In the genomic region with DNA sequence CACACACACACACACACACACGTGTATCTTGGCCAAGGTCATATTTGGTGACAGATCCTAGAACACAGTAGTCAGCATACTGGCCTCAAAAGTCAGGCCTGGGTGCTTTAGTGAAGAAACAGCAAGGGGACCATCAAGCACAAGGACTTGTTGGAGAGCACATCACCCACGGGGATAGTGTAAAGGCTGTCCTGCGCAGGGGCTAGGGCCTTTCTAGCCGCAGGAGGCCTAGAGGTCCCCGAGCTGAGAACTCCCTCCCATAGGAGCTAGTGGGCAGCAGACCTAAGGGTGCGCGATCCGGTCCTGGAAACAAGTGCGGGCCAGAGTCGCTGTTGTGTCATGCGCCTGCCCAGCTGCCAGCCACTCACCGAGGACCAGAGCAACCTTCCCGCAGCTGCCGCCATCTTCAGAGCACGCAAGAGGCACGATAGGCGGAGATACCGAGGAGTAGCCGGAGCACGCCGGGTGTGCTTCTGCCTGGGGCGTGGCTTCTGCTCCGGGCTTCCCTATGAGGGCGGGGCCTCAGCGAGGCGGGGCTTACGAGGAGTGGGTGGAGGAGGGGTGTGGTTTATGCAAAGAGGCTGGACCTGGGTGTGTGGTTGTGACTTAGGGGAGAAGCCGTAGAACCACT, we compare ENCODE assay signal across 7 mouse cellular contexts. TPM values are rescaled to one million over a fixed set of nuclear protein-coding genes. Genes with fewer than 3 reads are reported as not detected.
DNase-seq lines count a peak whose midpoint lies in the region; ATAC-seq and TF ChIP-seq lines count a peak whose summit lies in the region.

A gene (minus strand): TSS at position 493 of the 631 bp plus-strand sequence.

- intact Hi-C loops in left cerebral cortex, postnatal 4 days (cut with DNase I), result no loop called here

- H3K9ac ChIP-seq in intestine, postnatal 0 days (ENCODE audit: low read depth, low read length), result peak within 1 kb of the TSS; percentile 43
- peak within 1 kb of the TSS; percentile 68 for H3K9ac ChIP-seq in midbrain, embryonic 12.5 days (replicated peaks)

- peak within 1 kb of the TSS; percentile 51 for H3K4me3 ChIP-seq in intestine, postnatal 0 days (ENCODE audit: low read depth, low read length)
- peak within 1 kb of the TSS; percentile 67 for H3K4me3 ChIP-seq in midbrain, embryonic 12.5 days
- peak within 1 kb of the TSS; percentile 73 for H3K4me3 ChIP-seq in small intestine, adult 2 months (ENCODE audit: low read depth, low read length)

- TF ChIP-seq POLR2A in small intestine, adult 2 months (IDR thresholded peaks at IDR 0.05; ENCODE audit: low read depth, low read length), result peak; percentile 53; the same call in 1 of the 2 replicates

- peak within 1 kb of the TSS; percentile 80 for H3K27ac ChIP-seq in intestine, postnatal 0 days (ENCODE audit: low read depth, low read length)
- H3K27ac ChIP-seq in midbrain, embryonic 12.5 days (replicated peaks), result peak within 1 kb of the TSS; percentile 67
- H3K27ac ChIP-seq in small intestine, adult 2 months (ENCODE audit: insufficient read depth, low read depth, low read length), result peak within 1 kb of the TSS; percentile 18

- H3K4me1 ChIP-seq in intestine, postnatal 0 days (replicated peaks; ENCODE audit: control insufficient read depth, insufficient read depth, low read length), result peaks cover 5% of the 10 kb centered on the region; the same call in 1 of the 2 replicates
- peaks cover 14% of the 10 kb centered on the region for H3K4me1 ChIP-seq in midbrain, embryonic 12.5 days
- H3K4me1 ChIP-seq in small intestine, adult 2 months (ENCODE audit: control insufficient read depth, insufficient read depth, insufficient read length, low read length), result no peaks in the 10 kb centered on the region; the same call in 1 of the 2 replicates

- peaks cover 8% of the 10 kb centered on the region for H3K36me3 ChIP-seq in intestine, postnatal 0 days (ENCODE audit: control insufficient read depth, insufficient read depth)
- H3K36me3 ChIP-seq in midbrain, embryonic 12.5 days, result peaks cover 9% of the 10 kb centered on the region
- peaks cover 13% of the 10 kb centered on the region for H3K36me3 ChIP-seq in small intestine, adult 2 months (ENCODE audit: control insufficient read depth, insufficient read depth, low read length)

- H3K4me2 ChIP-seq in intestine, postnatal 0 days (replicated peaks; ENCODE audit: low read depth), result peak within 1 kb of the TSS; percentile 77
- peak within 1 kb of the TSS; percentile 69 for H3K4me2 ChIP-seq in midbrain, embryonic 12.5 days (replicated peaks)

- H3K27me3 ChIP-seq in intestine, postnatal 0 days (replicated peaks; ENCODE audit: control insufficient read depth, insufficient read depth, low read length), result no peaks in the 10 kb centered on the region
- no peaks in the 10 kb centered on the region for H3K27me3 ChIP-seq in midbrain, embryonic 12.5 days
- no peaks in the 10 kb centered on the region for H3K27me3 ChIP-seq in small intestine, adult 2 months (ENCODE audit: control insufficient read depth, insufficient read depth, low read length)

- peak; percentile 48 for TF ChIP-seq CTCF in intestine, postnatal 0 days (IDR thresholded peaks at IDR 0.05; ENCODE audit: low read depth)
- no peak for TF ChIP-seq CTCF in small intestine, adult 2 months (IDR thresholded peaks at IDR 0.05; ENCODE audit: extremely low read depth, insufficient read length, insufficient replicate concordance, low read depth, low read length)

- peak; percentile 97 for DNase-seq in adrenal gland, adult 8-10 months
- peak; percentile 98 for DNase-seq in embryo, embryonic 9.5 days (ENCODE audit: extremely low spot score)
- peak; percentile 58 for DNase-seq in gonadal fat pad, adult 2 months (ENCODE audit: low read depth)
- DNase-seq in left cerebral cortex, postnatal 4 days, result peak; percentile 96

- ATAC-seq in intestine, postnatal 0 days, result peak; percentile 99
- peak; percentile 99 for ATAC-seq in midbrain, embryonic 12.5 days (ENCODE audit: low FRiP score, low read depth)

- H3K9me3 ChIP-seq in intestine, postnatal 0 days (ENCODE audit: control insufficient read depth), result no peaks in the 10 kb centered on the region
- no peaks in the 10 kb centered on the region for H3K9me3 ChIP-seq in midbrain, embryonic 12.5 days

- WGBS in intestine, postnatal 0 days, result under 1% methylated on average over 28 of the region's 28 CpGs
- 0% methylated on average over 28 of the region's 28 CpGs for WGBS in midbrain, embryonic 12.5 days
- 0% methylated on average over 28 of the region's 28 CpGs for WGBS in small intestine, adult 2 months

RNA-seq across cellular contexts. Expression of the gene that starts here (rescaled TPM):
- total RNA-seq in adrenal gland, adult 8-10 months (2022), result 1,000 to 10,000 TPM in 1 of 4 experiments, 100 to 1,000 TPM in 3; 669 to 1,028 (median 803) TPM
- 164 and 183 TPM in 2 replicates for polyA plus RNA-seq in gonadal fat pad, adult 2 months (2012; rRNA removed)
- polyA plus RNA-seq in intestine, postnatal 0 days (2015; fragmentation: Nextera tagmentation; extraction: Ambion mirVana), result 113 and 119 TPM in 2 replicates
- total RNA-seq in left cerebral cortex, postnatal 4 days (2021), result 10 to 100 TPM; 76.1 to 78.4 TPM
- polyA plus RNA-seq in midbrain, embryonic 12.5 days (2016; fragmentation: Nextera tagmentation; extraction: Ambion mirVana), result 99.1 and 103 TPM in 2 replicates
- 30.4 and 40.2 TPM in 2 replicates for polyA plus RNA-seq in small intestine, adult 2 months (2012; rRNA removed)

Comparison
In these comparisons a context has a peak if more than half of its experiments do, and no peak if none do; other contexts are left out.
1. Peak in every context shown above with its lines: DNase-seq, ATAC-seq, H3K4me3 ChIP-seq and H3K27ac ChIP-seq.
2. RNA of the gene that starts here (total RNA-seq): 669 to 1,028 TPM in adrenal gland, adult 8-10 months; 76.1 to 78.4 TPM in left cerebral cortex, postnatal 4 days; every median in the first group is over 4 times any median in the second.
3. H3K27ac ChIP-seq: peak in every context shown above with its lines; median percentile 80 in intestine, postnatal 0 days; 67 in midbrain, embryonic 12.5 days; 18 in small intestine, adult 2 months.